Mouse (Mus musculus) E14TG2a.4 (cell line): ENCODE results near the gene Il16.

Source experiments
- CTCF ChIP-seq: conservative IDR thresholded peaks from 2 replicates; pipeline ENCODE4 v1.5.1; 2014; ENCODE audit warnings: low read length
- NANOG ChIP-seq: IDR thresholded peaks from 2 replicates; pipeline ENCODE4 v1.6.1; 2014; ENCODE audit warnings: borderline replicate concordance, low read length, mixed read lengths
- POU5F1 ChIP-seq: IDR thresholded peaks from 2 replicates; pipeline ENCODE4 v1.6.1; 2014; ENCODE audit warnings: low read length, borderline replicate concordance

DNA sequence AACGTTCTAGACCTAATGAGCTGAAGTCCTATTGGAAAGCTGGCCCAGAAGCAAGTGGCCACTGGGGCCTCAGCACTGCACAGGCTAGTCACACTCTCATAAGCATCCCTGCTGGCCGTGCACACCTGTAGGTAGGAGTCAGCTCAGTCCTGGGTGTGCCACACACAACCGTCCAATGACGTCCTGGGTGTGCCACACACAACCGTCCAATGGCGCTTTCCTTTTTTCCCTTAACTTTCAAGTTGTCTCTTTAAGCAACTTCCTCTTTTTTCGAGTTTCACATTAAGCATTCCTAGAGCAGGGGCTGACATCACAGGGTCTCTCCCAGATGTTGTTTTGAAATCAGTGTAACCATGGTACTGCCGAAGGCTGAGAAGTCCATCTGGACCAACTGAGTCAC is 25.3 kb downstream of the Il16 start:
- TF ChIP-seq CTCF (no peak), NANOG (no peak), POU5F1 (no peak)
